Mouse (Mus musculus) liver, embryonic 16.5 days (tissue): ENCODE results near the gene Tanc1. TPM values are rescaled to one million over a fixed set of nuclear protein-coding genes. Genes with fewer than 3 reads are reported as not detected.

Experiments used
- ATAC-seq: fragments of 200-750 bp; cut with Nextera tagmentation; 2 replicates; pipeline ENCODE4 v1.8.0; 2017; ENCODE audit warnings: low read depth, mild to moderate bottlenecking, moderate number of reproducible peaks, moderate library complexity
- H3K27ac ChIP-seq: fragments of 300-500 bp; sonication (generic); 2 replicates; pipeline ENCODE4 v1.5.1; 2014; ENCODE audit warnings: mild to moderate bottlenecking, low read length
- H3K27me3 ChIP-seq: fragments of 300-500 bp; sonication (generic); 2 replicates; pipeline ENCODE4 v1.6.1; 2014; ENCODE audit warnings: low read depth, low read length, mixed read lengths; ENCODE audit not compliant: control insufficient read depth, insufficient read depth
- H3K36me3 ChIP-seq: fragments of 300-500 bp; sonication (generic); 2 replicates; pipeline ENCODE4 v1.6.1; 2014; ENCODE audit warnings: mild to moderate bottlenecking; ENCODE audit not compliant: control insufficient read depth, insufficient read depth
- H3K4me1 ChIP-seq: fragments of 300-500 bp; sonication (generic); 2 replicates; pipeline ENCODE4 v1.6.1; 2014; ENCODE audit warnings: low read depth, low read length, mixed read lengths; ENCODE audit not compliant: control insufficient read depth
- H3K4me2 ChIP-seq: fragments of 300-500 bp; sonication (generic); 2 replicates; pipeline ENCODE4 v1.6.1; 2014; ENCODE audit warnings: low read depth, low read length, mixed read lengths
- H3K4me3 ChIP-seq: fragments of 300-500 bp; sonication (generic); 2 replicates; pipeline ENCODE4 v1.5.1; 2014; ENCODE audit warnings: low read depth, mild to moderate bottlenecking, low read length
- H3K9ac ChIP-seq: fragments of 300-500 bp; sonication (generic); 2 replicates; pipeline ENCODE4 v1.6.1; 2014; ENCODE audit warnings: low read depth, low read length
- H3K9me3 ChIP-seq: fragments of 300-500 bp; sonication (generic); replicated peaks from 2 replicates; pipeline ENCODE4 v1.6.1; 2016; ENCODE audit warnings: low read length; ENCODE audit not compliant: control insufficient read depth
- WGBS: fragments of 180-500 bp; shearing (Covaris S2); extraction: QIAGEN DNeasy Blood & Tissue Kit; methylation state at CpG from one replicate; pipeline ENCODE4 v1.1.7; 2014; ENCODE audit not compliant: insufficient replicate concordance; 5-methylcytosine and 5-hydroxymethylcytosine counted together
- polyA plus RNA-seq: library from polyadenylated mRNA; unstranded; fragments of >200 nt; fragmentation: Nextera tagmentation; extraction: Ambion mirVana; gene quantifications from 2 replicates; pipeline ENCODE4 v1.2.1, GENCODE M21; 2015

Gene Tanc1
- polyA plus RNA-seq, 1 experiment from 2014 or later = 3.9 TPM

DNA sequence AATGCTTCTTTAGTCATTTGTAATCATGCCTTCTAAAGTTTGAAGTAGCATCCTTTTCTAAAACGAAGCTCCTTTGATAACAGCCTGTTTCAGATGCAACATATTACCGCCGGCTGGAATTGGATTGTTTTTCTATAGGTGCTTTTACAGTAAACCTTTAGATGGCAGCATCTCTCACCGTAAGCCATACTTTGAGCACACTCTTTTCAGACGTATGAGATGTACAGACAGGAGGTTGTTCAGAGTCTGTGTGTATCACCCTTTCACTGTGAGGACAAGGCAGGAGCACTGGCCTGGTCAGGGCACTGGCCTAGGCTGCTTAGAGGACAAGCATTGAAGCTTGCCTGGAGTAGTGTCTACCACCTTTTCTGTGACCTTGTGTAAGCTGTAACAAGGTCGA, 145.2 kb downstream of the Tanc1 start:
- Histone ChIP-seq H3K4me2 (no peak overlapping the region), H3K9me3 (no peaks in the 10 kb centered on the region), H3K4me1 (no peaks in the 10 kb centered on the region), H3K36me3 (no peaks in the 10 kb centered on the region), H3K27me3 (no peaks in the 10 kb centered on the region), H3K27ac (no peak overlapping the region), H3K4me3 (no peak overlapping the region), H3K9ac (no peak overlapping the region)
- no peak for ATAC-seq
- 52% methylated on average over 6 of the region's 6 CpGs for WGBS

DNA sequence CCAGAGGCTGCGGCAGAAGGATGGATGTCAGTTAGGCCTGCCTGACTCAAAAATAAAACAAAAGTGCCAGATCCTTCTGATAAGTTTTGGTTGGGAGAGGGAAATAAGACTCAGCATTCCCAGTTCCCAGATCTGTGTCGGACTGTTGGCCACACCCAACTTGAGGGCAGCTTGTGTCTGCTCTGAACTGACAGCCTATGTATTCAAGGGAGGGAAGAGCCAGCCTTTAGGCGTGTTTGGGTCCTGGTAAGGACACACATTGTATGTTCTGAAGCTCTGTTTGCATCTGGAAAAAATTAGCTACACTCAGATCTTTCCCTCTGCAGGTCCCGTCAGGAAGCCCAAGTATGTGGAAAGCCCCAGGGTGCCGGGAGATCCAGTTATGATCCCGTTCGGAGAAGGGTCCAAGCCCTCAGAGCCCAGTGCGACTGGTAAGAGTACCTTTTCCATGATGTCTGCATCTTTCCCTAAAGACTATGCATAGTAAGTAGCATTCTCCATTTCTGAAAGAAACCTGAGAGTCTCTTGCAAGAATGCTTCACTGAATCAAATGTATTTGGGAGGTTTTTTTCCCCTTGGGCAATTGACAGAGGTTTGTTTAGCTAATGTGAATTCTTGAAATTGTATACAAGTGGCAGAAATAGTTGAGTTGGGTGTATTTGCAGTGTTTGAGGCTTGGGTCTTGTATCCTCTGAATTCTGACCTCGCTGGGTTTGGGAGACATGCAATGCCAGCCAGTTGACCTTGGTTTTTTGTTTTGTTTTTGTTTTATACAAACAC, 146.5 kb downstream of the Tanc1 start:
- Histone ChIP-seq H3K27ac (no peak overlapping the region), H3K4me1 (no peaks in the 10 kb centered on the region), H3K36me3 (no peaks in the 10 kb centered on the region), H3K27me3 (no peaks in the 10 kb centered on the region), H3K9ac (no peak overlapping the region), H3K4me3 (no peak overlapping the region), H3K9me3 (no peaks in the 10 kb centered on the region), H3K4me2 (no peak overlapping the region)
- WGBS = 64% methylated on average over 9 of the region's 9 CpGs
- ATAC-seq = no peak

DNA sequence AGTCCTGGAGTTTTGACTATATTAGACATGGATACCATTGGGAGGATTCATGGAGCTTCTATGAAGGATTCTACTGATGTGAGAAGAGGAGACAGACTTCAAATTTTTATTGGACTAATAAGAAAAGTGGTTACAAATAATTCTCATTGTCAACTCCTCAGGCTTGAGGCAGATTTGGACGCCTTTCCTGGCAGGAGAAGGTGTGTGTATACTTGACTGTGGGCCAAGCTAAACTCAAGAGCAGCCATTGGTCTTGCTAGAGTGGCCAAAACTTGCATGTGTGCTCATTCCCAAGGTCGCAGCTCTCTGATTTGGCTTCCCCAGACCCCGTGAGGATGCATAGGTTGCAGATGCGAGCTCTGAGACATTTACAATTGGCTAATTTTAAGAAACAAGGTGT, 148.9 kb downstream of the Tanc1 start:
- Histone ChIP-seq H3K27me3 (no peaks in the 10 kb centered on the region), H3K4me1 (no peaks in the 10 kb centered on the region), H3K9ac (no peak overlapping the region), H3K36me3 (no peaks in the 10 kb centered on the region), H3K9me3 (no peaks in the 10 kb centered on the region), H3K4me3 (no peak overlapping the region), H3K4me2 (no peak overlapping the region), H3K27ac (no peak overlapping the region)
- no peak for ATAC-seq
- 66% methylated on average over 4 of the region's 4 CpGs for WGBS

DNA sequence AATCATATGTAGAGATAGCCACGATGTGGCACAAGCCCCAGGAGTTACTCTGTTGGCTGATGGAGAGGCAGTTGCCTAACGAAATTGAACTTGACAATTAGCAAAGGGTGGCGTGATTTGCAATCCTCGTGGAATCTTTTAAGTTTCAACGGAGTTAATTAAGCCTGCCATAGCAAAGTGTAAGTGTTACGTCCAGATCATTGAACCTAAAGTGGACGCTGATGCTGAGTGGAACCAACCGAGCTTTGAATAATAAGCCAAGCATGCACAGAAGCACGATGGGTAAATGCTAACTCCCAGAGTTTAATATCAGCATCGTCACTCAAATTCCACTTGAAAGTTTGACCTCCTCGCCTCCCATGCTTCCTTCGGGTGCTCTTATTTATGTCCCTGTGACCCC, 149.3 kb downstream of the Tanc1 start:
- Histone ChIP-seq H3K27ac (no peak overlapping the region), H3K27me3 (no peaks in the 10 kb centered on the region), H3K9me3 (no peaks in the 10 kb centered on the region), H3K4me1 (no peaks in the 10 kb centered on the region), H3K9ac (no peak overlapping the region), H3K4me3 (no peak overlapping the region), H3K36me3 (no peaks in the 10 kb centered on the region), H3K4me2 (no peak overlapping the region)
- no peak for ATAC-seq
- WGBS = 66% methylated on average over 12 of the region's 12 CpGs

DNA sequence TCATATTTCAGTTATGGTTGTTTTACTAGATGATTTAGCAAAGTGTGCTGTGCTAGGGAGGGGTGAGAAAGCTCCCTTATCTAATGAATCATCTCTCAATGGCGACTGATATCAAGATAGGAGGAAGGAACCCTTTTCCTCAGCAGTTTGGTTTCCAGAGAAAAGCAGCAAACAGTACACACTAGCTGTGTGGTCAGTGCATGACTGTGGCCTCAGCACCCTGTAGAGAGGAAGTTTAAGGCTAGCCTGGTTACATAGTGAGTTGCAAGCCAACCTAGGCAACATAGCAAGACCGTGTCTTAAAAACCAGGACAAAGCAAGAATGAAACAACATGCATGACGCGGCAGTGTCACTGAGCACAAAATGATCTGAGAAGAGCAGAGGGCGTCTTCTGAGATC, 150.4 kb downstream of the Tanc1 start:
- no peaks in the 10 kb centered on the region for H3K36me3 ChIP-seq
- H3K9ac ChIP-seq = no peak overlapping the region
- no peaks in the 10 kb centered on the region for H3K27me3 ChIP-seq
- no peak overlapping the region for H3K4me2 ChIP-seq
- ATAC-seq = no peak
- no peaks in the 10 kb centered on the region for H3K4me1 ChIP-seq
- WGBS = 55% methylated on average over 5 of the region's 5 CpGs
- H3K27ac ChIP-seq = no peak overlapping the region
- H3K4me3 ChIP-seq = no peak overlapping the region
- H3K9me3 ChIP-seq = no peaks in the 10 kb centered on the region

DNA sequence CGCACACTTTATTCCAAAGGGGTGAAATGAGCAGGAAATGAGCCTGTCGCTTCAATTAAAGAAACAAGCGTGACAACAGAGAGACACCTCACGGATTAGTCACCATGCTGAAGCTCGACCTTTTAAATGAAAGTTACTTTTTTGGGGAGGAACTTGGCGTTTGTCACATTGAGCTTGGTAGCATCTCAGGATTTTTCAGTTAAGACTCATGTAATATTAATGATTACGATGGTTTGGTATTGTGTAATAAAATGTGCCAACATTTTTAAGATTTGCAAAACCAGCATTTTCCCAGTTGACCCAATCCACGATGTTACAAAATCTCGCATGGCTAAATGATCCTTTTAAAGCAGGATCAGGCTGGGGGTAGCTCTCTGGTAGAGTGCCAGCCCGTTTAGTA, 153.8 kb downstream of the Tanc1 start:
- Histone ChIP-seq H3K36me3 (no peaks in the 10 kb centered on the region), H3K9ac (no peak overlapping the region), H3K4me3 (no peak overlapping the region), H3K27ac (no peak overlapping the region), H3K4me1 (no peaks in the 10 kb centered on the region), H3K4me2 (no peak overlapping the region), H3K27me3 (no peaks in the 10 kb centered on the region), H3K9me3 (no peaks in the 10 kb centered on the region)
- 69% methylated on average over 10 of the region's 10 CpGs for WGBS
- no peak for ATAC-seq

DNA sequence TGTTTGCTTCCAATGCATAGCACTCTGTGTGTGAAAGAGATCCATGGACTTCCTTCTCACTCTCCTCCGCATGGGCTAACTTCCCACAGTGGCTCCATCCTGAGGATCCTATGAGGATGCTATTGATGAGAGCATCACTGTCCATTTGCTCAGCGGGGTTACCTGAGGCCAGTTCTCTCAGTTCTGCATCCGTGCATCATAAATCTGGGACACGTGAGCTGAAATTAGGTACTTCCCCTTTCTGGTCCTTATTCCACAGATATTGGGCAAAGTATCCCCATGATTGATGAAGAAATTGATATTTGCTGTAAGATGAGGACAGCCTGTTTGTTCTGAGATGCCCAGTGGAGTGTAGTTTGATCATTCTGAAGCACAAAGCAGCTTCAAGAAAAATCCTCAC, 156.1 kb downstream of the Tanc1 start:
- no peak overlapping the region for H3K9ac ChIP-seq
- H3K9me3 ChIP-seq = no peaks in the 10 kb centered on the region
- H3K4me1 ChIP-seq = no peaks in the 10 kb centered on the region
- ATAC-seq = no peak
- 60% methylated on average over 4 of the region's 4 CpGs for WGBS
- no peak overlapping the region for H3K4me3 ChIP-seq
- no peak overlapping the region for H3K4me2 ChIP-seq
- H3K27me3 ChIP-seq = no peaks in the 10 kb centered on the region
- H3K27ac ChIP-seq = no peak overlapping the region
- H3K36me3 ChIP-seq = no peaks in the 10 kb centered on the region

DNA sequence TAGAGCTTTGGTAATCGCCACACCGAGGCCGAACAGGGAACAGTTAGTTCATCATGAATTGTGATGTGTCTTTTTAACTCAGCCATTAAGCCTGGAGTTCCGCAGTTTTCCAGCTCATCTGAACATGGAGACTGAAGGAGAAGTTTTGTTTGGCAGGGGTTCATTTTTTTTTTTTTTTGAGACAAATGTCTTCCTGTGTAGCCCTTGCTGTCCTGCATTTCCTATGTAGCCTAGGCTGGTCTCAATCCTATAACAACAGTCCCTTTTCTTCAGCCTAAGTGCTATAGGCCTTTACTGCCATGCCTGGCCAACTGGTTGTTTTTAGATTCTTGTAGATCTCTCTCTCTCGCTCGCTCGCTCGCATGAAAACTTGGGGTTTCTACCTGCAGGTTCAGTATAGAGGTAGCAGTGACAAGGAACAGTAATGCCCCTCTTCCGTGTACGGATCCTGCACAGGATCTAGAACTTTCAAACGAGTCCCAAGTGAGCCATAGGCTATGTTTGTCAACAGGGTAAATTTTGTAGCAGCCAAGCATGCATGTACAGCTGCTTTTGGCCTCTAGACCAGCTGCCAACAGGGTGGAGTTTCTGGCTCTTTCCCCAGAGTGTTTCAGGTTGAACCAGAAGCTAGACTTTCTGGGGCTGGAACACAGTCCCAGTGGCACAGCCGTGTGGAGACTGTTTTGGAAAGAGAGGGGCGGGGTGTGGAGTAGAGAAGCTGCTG, 157.0 kb downstream of the Tanc1 start:
- no peaks in the 10 kb centered on the region for H3K9me3 ChIP-seq

DNA sequence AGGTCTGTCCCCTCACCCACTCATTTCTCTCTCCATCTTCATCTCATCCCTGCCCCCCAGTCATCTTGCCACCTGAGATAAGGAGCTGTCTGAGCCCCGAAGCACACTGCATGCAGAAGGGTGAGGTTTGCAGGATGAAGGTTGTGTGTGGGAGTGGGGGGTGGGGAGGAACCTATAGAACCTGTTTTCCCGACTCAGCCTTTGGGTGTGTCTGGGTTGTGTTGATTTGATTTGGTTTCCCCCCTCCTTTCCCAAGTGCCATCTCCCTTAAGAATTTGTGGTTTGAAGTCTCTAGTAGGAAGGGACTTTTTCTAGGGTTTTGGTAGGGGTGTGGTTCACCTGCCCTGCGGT, 157.5 kb downstream of the Tanc1 start:
- H3K36me3 ChIP-seq = no peaks in the 10 kb centered on the region
- H3K4me2 ChIP-seq = no peak overlapping the region
- H3K9me3 ChIP-seq = no peaks in the 10 kb centered on the region
- no peak for ATAC-seq
- H3K27ac ChIP-seq = no peak overlapping the region
- no peak overlapping the region for H3K4me3 ChIP-seq
- 41% methylated on average over 3 of the region's 3 CpGs for WGBS
- no peak overlapping the region for H3K9ac ChIP-seq
- H3K4me1 ChIP-seq = no peaks in the 10 kb centered on the region
- H3K27me3 ChIP-seq = no peaks in the 10 kb centered on the region

More for the DNA sequence above, 157.0 kb downstream of the Tanc1 start:
- no peak for ATAC-seq
- no peaks in the 10 kb centered on the region for H3K27me3 ChIP-seq
- no peak overlapping the region for H3K27ac ChIP-seq
- H3K4me2 ChIP-seq = no peak overlapping the region
- no peak overlapping the region for H3K9ac ChIP-seq
- H3K36me3 ChIP-seq = no peaks in the 10 kb centered on the region
- 66% methylated on average over 13 of the region's 13 CpGs for WGBS
- no peak overlapping the region for H3K4me3 ChIP-seq
- H3K4me1 ChIP-seq = no peaks in the 10 kb centered on the region
